Mouse (Mus musculus) olfactory bulb, adult 2 months (tissue): ENCODE results near the gene Aim2.

Source experiments
- CTCF ChIP-seq: fragments of 200-500 bp; IDR thresholded peaks from 2 replicates; pipeline ENCODE4 v1.5.1; 2012; ENCODE audit warnings: low read depth, mild to moderate bottlenecking, low read length, moderate library complexity; ENCODE audit not compliant: insufficient read depth
- POLR2A ChIP-seq: fragments of 200-500 bp; IDR thresholded peaks from 2 replicates; pipeline ENCODE4 v1.6.1; 2012; ENCODE audit warnings: mild to moderate bottlenecking, low read depth, low read length, moderate library complexity; ENCODE audit not compliant: insufficient read depth

- TF ChIP-seq CTCF (no peak), POLR2A (no peak)
Measured at GRCm38 (mm10) chr1:173432411-173432810, 81.7 kb downstream of the Aim2 start.
